Mouse (Mus musculus): ENCODE data around the gene Pcna. TPM values are rescaled to one million over a fixed set of nuclear protein-coding genes. Genes with fewer than 3 reads are reported as not detected.
"Not testable (repeated sequence)": the region's sequence is repeated elsewhere in the genome, so short reads cannot be mapped to it uniquely, and the experiment has no call there.

Gene Pcna
- total RNA-seq (2021): 100 to 1,000 TPM in 1 of 2 experiments, 10 to 100 TPM in 1; 80.2 to 104 TPM
- long read RNA-seq, experiment 1, transcript Pcna-201 (6 exons, 1,518 nt): major isoform, 23 of 25 reads
- long read RNA-seq, experiment 1, partial matches to known transcripts: 1 of 25 reads
- long read RNA-seq, experiment 1, other reads (novel, unspliced or antisense): 1 of 25 reads
- long read RNA-seq, experiment 2, transcript Pcna-201 (6 exons, 1,518 nt): major isoform, 52 of 54 reads
- long read RNA-seq, experiment 2, partial matches to known transcripts: 1 of 54 reads
- long read RNA-seq, experiment 2, other reads (novel, unspliced or antisense): 1 of 54 reads

DNA sequence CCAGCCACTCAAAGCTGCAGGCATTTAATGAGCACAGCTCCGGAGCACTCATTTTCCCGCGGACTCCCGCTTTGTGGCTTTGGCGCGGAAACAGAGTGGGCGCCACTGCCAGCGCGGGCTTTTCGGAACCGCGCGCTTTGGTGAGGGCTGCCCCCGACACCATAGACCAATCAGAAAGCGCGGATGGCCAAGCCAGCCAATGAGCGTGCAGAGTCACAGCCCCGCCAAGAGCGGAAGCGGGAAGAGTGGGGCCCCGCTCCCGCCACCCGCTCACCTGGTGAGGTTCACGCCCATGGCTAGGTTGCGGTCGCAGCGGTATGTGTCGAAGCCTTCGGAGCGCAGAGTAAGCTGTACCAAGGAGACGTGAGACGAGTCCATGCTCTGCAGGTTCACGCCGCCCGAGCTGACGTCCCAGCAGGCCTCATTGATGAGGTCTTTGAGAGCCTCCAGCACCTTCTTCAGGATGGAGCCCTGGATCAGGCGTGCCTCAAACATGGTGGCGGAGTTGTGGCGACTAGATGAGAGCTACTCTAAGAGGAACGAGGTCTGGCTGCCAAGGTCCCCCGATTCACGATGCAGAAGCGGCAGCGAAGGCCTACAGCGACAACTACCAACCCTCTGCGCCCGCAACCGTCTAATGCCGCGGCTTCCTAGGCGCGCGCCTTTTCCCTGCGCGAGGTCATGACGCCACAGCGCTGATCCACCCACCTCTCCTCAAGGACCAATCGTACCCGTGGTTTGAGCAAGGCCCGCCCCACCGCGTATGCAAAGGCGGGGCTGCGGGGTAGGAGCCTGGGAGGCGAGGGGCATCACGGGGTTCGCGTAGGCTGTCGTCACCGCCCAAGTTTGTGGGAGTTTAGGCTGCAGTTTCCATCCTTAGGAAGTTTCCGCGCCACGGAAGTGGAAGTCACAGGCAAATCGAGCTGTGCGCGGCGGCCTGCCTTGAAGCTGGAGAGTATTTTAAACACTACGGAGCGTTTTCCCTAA lies at the start of gene Pcna:
Pcna (minus strand) TSS at position 773 of the 987 bp plus-strand sequence.
- DNase-seq (ENCODE audit: low spot score in 2 of 2): peak; percentile 92 to 94

DNA sequence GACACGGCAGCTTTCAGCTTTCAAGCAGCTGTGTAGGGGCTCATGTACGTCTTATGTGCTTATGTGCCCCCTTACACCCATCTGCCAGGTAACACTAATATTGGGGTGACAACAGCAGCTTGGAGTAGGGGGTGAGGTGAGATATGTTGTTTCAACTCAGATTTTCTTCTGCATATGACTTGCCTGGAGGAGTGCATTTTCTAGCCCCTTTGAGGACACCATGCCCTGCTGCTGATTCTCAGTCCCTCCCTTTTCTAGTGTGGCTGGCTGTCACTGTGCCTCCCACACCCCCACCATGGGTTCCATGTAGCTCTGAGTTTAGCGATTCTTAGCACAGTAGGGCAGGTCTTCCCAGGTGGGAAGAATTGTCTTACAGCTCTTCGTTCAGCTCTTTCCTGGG lies 48.3 kb upstream of the Pcna start:
- DNase-seq (ENCODE audit: low spot score in 2 of 2): no peak

DNA sequence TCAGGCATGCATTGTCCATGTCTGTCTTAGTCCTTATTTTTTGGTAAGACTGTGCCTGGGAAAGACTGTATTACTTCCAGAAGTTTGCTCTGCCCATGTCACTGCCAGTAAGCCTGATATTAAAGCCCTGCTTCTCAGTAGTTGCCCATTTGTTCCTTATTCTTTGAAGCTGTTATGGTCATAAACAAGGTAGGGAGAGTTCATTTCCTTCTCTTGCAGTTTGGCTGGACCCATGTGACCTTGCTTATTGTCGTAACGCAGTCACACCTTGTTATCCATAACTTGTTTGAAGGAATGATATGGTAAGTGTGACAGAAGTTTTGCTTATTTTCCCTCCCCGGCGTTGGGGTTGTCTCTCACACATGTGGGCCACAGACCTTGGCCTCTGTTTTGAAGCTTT lies 45.1 kb upstream of the Pcna start:
- DNase-seq (ENCODE audit: low spot score in 2 of 2): no peak

DNA sequence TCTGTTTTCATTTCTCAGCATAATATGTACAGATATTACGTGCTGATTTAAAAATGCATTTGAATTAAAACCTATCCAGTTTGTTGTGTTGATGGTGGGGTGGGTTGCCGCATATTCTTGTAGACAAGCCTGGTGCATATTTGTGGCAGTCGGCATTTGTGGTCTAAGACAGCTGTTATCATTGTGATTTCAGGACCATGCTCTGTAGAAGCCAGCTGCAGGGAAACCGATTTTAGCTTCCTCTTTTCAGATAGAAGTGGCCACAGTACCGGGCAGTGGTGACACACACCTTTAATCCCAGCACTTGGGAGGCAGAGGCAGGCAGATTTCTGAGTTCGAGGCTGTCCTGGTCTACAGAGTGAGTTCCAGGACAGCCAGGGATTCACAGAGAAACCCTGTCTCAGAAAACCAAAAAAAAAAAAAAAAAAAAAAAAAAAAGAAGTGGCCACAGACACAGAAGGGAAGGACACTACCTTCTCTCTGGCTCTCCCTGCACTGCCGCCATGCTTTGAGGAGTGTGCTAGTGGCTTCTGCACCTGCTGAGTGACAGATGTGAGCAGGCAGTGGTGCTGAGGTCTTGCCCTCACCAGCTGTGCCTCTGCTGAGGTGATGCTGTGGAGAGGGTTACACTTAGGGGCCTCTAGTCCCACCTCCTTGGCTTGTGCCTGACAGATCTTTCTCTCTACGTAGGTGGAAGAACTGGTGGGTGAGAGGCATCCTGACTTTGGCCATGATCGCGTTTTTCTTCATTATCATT lies 40.8 kb upstream of the Pcna start:
- no peak for DNase-seq (ENCODE audit: low spot score in 2 of 2)

DNA sequence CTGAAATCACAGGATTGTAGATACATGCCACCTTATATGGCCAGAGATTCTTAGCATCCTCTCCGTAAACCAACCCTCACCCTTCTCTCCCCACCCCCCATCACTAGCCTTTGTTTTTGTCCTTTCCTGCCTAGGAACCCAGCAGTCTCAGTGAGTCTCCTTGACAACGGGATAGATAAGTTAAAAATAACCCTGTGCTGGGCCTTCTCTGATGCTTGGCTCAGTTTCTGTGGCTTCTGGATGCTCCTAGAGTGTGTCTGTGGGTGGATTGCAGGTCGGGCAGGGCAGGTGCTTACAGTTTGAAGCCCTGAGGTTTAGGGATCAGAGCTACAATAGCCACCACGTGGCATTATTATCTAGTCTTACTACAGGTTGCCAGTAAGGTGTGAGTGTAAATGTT lies 39.0 kb upstream of the Pcna start:
- no peak for DNase-seq (ENCODE audit: low spot score in 2 of 2)

DNA sequence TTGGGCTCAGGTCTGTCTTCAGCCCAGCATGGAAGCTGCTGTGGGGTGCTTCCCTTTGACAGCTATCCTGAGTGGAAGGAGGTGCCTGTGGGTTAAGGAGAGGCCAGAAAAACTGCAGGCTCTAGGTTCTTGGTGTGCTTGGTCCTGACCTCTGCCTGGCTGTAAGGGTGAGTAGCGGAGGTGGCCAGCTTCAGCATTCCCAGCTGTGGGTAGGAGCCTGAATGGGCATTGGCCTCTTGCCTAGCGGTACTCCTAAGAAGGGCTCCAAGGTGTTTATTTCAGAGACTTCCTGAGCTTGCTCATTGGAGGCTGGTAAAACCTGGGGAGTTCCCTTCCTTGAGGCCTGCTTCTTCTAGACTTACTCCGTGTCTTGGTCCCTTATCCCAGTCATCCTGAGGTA lies 38.2 kb upstream of the Pcna start:
- no peak for DNase-seq (ENCODE audit: low spot score in 2 of 2)

DNA sequence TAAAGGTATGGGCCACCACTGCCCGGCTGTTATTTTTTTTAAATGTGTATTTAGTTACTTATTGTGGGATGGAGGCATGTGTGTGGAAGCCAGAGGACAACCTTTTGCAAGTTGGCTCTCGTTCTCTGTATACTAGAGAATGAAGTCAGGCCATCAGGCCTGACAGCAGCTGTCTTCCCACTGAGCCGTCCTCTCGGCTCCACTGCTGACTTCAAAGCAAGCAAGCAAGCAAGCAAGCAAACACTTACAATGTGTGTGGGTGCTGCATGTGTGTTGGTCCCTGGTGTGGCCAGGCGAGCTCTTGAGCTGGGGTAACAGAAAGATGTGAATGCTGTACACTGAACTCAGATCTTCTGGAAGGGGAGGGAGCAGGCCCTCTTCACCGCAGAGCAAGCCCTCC lies 37.7 kb upstream of the Pcna start:
- no peak for DNase-seq (ENCODE audit: low spot score in 2 of 2)

DNA sequence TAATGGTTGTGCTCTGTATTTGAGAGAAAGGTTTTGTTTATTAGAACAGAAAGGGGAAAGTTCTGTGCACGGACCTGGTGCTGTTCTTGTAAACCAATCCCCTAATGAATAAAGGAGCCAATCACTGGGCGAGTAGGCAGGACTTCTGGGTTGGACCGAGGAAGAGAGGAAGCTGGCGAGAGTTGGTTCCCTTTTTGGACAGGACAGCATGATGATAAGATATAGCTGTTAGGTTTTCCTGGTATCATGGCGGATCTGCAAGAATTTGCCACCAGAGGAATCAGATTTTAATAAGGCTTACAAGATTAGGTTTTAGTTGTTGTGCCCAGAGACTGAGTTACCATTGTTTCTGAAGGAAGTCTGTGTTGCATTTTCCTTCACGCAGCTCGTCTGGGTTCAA lies 36.1 kb upstream of the Pcna start:
- DNase-seq (ENCODE audit: low spot score in 2 of 2): not testable (repeated sequence)

DNA sequence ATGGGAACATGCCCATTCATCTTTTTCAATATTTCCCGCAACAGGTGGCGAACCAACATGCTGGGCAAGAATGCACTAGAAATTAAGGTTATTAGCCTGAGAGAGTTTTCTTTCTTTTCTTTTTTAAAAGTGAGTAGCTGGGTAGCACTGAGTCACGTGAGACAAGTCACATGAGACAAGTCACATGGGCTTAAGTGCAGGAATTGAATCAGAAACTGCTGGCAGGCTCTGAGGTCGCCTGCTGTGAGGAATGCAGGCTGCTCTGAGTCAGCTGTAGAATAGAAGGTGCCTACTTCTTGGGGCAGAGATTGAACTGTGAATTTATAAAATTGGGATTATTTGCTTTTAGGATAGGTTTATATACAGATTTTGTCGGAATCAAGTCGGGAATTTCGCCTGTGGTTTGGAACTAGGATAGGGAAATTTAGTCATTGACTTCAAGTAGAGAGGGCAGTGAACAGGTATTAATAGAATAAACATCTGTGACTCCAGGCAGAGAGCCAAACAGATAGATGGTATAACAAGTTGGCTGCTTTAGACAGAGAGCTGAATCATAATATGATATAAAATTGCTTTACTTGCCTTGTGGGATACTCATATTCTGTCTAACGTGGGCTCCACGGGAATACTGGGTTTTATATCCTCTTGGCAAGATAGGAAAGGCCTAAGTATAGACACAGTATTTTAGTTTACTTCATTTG lies 33.4 kb upstream of the Pcna start:
- no peak for DNase-seq (ENCODE audit: low spot score in 2 of 2)

DNA sequence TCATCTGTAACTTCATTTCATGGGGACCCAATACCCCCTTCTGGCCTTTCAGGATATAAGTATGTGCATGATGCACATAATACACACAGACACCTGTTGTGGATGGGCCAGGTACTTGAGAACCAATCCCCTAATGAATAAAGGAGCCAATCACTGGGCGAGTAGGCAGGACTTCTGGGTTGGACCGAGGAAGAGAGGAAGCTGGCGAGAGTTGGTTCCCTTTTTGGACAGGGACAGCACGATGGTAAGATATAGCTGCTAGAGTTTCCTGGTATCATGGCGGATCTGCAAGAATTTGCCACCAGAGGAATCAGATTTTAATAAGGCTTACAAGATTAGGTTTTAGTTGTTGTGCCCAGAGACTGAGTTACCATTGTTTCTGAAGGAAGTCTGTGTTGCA lies 32.6 kb upstream of the Pcna start:
- not testable (repeated sequence) for DNase-seq (ENCODE audit: low spot score in 2 of 2)

DNA sequence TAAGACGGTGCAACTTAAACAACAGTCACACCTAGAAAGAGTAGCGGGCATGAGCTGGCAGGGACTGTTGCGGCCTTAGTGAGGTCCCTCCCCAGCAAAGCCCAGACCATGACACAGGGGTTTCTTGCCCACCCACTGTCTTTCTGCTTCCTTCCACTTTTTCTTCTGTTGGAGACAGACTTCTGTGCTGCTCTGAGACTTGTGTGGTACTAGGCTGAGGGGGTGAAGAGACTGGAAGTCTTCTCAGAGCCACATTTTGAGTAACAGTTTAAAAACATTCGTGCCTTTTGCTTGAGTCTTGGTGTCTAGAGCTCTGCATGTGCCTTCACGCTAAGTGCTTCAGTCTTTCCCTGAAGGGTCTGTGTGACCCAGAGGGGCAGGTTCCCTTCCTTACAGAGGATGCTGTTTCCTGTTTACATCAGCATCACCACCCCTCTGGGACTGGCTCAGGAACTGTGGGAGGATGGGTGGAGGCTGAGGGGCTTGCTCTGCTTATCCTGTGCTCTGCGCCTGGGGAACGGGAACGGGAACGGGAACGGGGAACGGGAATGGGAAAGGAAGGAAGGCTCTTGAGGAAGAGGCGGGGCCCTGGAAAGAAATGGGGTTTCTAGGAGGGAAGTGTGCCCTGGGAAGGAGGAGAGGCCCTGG lies 31.5 kb upstream of the Pcna start:
- no peak for DNase-seq (ENCODE audit: low spot score in 2 of 2)

DNA sequence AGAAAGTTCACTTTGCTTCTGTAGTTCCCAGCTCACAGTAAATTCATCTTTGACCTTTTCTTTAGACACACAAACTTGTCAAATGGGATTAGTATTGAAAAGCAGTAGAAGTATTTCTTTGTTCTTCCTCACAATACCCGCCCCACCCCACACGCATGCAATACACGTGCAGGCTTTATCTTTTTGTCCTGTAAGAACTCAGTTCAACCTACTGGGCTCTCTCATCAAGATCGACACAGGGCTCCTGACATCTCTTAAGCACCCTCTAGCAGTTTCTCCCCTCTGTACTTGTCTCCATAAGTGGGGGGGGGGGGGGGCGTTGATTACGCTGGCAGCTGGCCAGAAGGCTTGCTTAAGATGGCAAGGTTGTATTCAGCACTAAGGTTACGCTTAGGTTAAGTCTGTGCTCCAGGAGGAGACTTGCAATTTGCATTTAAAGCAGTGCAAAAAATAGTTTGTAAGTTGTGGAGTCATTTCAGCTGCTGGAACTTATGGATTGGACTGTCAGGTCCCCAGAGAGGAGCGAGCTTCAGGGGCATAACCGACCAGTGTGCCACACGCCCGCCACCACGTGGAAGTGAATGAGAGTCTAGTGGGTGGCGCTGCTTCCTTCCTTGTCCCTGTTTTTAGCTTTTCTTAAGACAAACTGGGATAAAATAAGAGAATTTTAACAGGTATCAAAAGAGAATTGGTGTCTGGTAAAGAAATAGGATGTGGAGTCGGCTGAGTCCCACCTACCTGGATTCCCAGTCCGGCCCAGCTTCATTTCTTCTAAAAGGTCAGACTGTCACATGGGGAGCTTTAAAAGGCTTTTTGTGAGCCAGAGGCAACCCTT lies 30.3 kb upstream of the Pcna start:
- DNase-seq (ENCODE audit: low spot score in 2 of 2): no peak

DNA sequence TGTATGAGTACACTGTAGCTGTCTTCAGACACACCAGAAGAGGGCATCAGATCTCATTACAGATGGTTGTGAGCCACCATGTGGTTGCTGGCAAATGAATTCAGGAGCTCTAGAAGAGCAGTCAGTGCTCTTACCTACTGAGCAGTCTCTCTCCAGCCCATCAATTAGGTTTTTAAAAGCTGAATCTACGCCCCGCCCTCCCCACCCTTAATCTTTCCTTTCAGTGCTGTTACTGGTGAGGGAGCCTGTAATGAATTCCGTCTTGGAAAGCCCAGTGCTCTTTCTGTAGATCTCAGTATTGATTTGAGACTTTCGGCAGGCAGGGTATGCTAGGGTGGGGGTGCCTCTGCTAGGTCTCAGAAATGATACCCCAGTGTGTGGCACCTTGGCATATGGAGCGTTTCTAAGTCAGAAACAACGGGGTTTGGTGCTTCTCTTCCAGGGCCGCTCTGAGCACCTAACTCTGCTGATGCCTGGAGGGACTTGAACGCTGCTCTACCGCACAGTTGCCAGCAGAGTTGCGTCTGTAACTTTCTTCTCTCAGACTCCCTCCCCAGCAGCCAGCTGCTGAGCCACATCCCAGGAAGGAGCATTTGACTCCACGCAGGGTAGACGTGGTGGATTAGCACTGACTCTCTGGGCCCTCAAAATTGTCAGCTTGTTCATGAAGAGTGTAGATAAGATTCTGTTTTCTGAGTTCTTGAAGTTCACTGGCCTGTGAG lies 29.5 kb upstream of the Pcna start:
- no peak for DNase-seq (ENCODE audit: low spot score in 2 of 2)

DNA sequence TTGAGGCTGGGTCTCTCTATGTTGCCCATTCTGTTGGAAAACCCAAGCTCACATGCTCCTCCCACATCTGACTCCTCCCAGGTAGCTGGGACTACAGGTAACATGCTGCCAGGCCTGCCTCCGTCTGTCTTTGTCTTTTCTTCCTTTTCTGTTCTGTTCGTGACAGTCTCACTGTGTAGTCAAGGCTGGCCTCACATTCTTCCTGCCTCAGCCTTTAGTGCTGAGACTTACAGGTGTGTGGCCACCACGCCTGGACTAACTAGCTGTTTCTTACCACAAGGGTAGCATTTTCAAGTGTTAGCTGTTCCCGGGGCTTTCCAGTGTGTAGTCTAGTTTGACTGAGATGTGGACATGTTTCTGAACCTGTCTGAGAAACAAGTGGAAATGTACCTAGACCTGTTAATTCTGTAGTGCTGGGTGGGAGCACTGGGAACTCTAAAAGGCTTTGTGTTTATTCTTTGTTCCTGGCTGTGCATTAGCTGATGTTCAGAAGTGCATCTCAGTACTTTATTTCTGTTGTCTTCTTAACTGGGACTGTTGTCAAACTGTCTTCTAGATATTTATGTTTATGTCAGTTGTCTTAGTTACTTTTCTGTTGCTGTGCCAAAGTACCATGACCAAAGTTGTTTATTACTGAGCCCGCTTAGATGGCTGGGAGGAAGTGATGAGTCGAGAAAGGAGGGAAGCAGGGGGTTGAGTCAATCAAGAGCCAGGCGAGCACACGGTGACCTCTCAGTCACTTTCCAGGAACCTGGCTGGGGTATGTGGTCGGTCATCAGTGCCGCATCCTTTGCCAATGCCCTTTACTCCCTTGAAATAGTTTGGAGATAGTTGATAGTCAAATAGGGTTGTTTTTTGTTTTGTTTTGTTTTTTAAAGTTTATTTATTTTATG lies 28.7 kb upstream of the Pcna start:
- DNase-seq (ENCODE audit: low spot score in 2 of 2): no peak

DNA sequence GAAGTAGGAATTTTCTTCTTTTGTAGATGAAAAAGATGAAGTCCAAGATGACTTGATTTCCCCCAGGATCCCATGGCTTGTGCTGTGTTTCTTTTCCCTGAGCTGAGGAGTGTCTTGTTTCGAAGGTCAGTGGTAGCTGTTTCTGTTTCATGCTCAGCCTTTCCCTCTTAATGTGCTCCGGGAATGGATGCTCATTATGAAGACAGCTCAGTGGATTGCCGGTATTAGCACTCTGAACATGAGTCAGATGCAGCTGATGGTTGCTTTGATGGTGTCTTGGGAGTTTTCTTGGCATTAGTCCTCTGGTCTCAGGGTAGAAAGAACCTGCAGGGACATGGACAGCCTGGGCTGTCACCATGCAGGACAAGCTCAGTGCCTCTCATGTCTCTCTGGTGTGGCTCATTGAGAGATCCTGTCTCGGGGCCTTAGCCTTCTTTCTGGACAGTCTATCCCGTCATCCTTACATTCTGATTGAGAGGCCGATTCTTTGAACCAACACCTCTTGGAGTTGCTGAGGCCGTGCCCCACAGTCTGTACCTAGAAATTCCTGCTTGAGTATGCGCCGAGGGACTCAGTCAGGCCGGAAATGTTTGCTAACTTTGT lies 27.5 kb upstream of the Pcna start:
- no peak for DNase-seq (ENCODE audit: low spot score in 2 of 2)

DNA sequence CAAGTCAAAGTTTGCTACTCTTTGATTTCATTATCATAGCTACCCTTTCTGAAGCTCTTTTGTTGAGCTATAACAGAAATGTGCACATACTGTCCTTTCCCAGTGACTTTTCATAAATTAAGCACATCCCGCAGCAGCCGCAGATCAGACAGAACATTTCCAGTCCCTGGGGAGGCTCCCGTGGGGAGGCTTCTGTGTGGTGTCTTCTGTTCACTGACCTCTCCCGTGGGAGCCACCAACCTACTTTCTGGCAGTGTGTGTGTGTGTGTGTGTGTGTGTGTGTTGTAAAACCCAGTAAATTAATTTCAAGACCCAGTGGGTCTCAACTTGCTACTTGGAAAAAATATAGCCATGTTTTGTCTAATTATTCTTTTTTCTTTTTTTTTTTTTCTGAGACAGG lies 26.9 kb upstream of the Pcna start:
- DNase-seq (ENCODE audit: low spot score in 2 of 2): no peak

DNA sequence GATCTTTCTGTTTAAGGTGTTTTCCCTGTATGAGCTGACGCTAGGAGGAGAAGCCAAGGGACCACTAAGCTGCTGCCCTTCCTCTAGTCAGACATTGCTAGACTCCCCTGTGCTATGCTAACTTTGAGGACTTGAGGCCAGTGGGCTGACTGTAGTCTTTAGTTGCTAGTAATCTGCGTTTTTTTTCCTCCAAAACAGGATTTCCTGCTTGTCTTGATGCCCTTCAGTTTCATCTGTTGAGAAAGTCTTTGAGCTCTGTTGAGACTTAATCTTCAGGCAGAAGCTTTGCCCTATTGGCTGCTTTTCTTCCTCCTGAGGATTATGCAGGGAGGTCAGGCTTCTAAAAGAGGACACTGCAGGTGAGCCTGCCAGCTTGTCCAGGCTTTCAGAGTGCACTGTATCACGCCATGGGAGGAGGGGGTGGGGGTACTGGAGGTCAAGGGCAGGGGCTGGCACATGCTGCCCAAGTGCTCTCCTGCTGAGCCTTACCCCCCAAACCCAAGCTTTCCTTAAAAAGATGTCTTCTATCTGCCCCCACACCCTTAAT lies 26.3 kb upstream of the Pcna start:
- no peak for DNase-seq (ENCODE audit: low spot score in 2 of 2)
